ENCODE assay signal across 14 mouse cellular contexts in genomic region chr2:32382689-32383088, GRCm38 (mm10). TPM values are rescaled to one million over a fixed set of nuclear protein-coding genes. Genes with fewer than 3 reads are reported as not detected.
DNase-seq lines count a peak whose midpoint lies in the region; ATAC-seq and TF ChIP-seq lines count a peak whose summit lies in the region.
"Had no signal": no experiment of that assay in that cellular context is flagged by ENCODE, and none has a peak within 500 bp of the region (broad histone marks: within the 10 kb centered on the region; RNA-seq: fewer than 3 reads in every experiment).

No protein-coding gene starts in this region.

- H3K9me3 ChIP-seq in heart, embryonic 15.5 days (replicated peaks) = no peaks in the 10 kb centered on the region
- H3K9me3 ChIP-seq in liver, embryonic 13.5 days (replicated peaks) = no peaks in the 10 kb centered on the region
- no peaks in the 10 kb centered on the region for H3K9me3 ChIP-seq in liver, embryonic 11.5 days (ENCODE audit: control insufficient read depth, low read length)
- H3K9me3 ChIP-seq in intestine, postnatal 0 days (ENCODE audit: control insufficient read depth) = no peaks in the 10 kb centered on the region
- no peaks in the 10 kb centered on the region for H3K9me3 ChIP-seq in limb, embryonic 15.5 days
- H3K9me3 ChIP-seq: embryonic facial prominence, embryonic 12.5 days had no signal

- H3K4me1 ChIP-seq in heart, embryonic 15.5 days (replicated peaks) = peaks cover 11% of the 10 kb centered on the region
- H3K4me1 ChIP-seq in liver, embryonic 13.5 days (replicated peaks) = peaks cover 30% of the 10 kb centered on the region
- peaks cover 5% of the 10 kb centered on the region for H3K4me1 ChIP-seq in liver, embryonic 11.5 days (replicated peaks; ENCODE audit: control insufficient read depth, insufficient read depth, low read length)
- H3K4me1 ChIP-seq in intestine, postnatal 0 days (replicated peaks; ENCODE audit: control insufficient read depth, insufficient read depth, low read length) = 0 out of 2 replicates have a peak, but pooled peaks cover 4% of the 10 kb centered on the region
- H3K4me1 ChIP-seq in limb, embryonic 15.5 days = peaks cover 17% of the 10 kb centered on the region

- H3K9ac ChIP-seq in heart, embryonic 15.5 days = no peak overlapping the region
- no peak overlapping the region for H3K9ac ChIP-seq in liver, embryonic 13.5 days
- H3K9ac ChIP-seq in liver, embryonic 11.5 days (ENCODE audit: low read depth, low read length) = no peak overlapping the region
- H3K9ac ChIP-seq in intestine, postnatal 0 days (ENCODE audit: low read depth, low read length) = no peak overlapping the region
- H3K9ac ChIP-seq in limb, embryonic 15.5 days = no peak overlapping the region

- intact Hi-C loops in heart, postnatal 10 days (cut with DNase I) = no loop called here

- H3K4me3 ChIP-seq in heart, embryonic 15.5 days = no peak overlapping the region
- H3K4me3 ChIP-seq in liver, embryonic 13.5 days (replicated peaks) = peak overlapping the region; percentile 76; the same call in 1 of the 2 replicates
- H3K4me3 ChIP-seq in liver, embryonic 11.5 days (ENCODE audit: low read depth, low read length) = no peak overlapping the region
- no peak overlapping the region for H3K4me3 ChIP-seq in intestine, postnatal 0 days (ENCODE audit: low read depth, low read length)
- peak overlapping the region; percentile 61; the same call in 1 of the 2 replicates for H3K4me3 ChIP-seq in limb, embryonic 15.5 days

- ATAC-seq in heart, embryonic 15.5 days (replicated peaks; ENCODE audit: insufficient number of reproducible peaks, insufficient read depth, low FRiP score, low read depth) = no peak
- ATAC-seq in liver, embryonic 13.5 days (ENCODE audit: low read depth) = no peak
- ATAC-seq in liver, embryonic 11.5 days (replicated peaks; ENCODE audit: low FRiP score) = no peak
- ATAC-seq in intestine, postnatal 0 days = no peak
- ATAC-seq in limb, embryonic 15.5 days (ENCODE audit: insufficient number of reproducible peaks, low FRiP score, low TSS enrichment, low read depth) = no peak

- no peak overlapping the region for H3K27ac ChIP-seq in heart, embryonic 15.5 days
- H3K27ac ChIP-seq in liver, embryonic 13.5 days = no peak overlapping the region
- H3K27ac ChIP-seq in liver, embryonic 11.5 days (ENCODE audit: low read depth, low read length) = no peak overlapping the region
- H3K27ac ChIP-seq in intestine, postnatal 0 days (ENCODE audit: low read depth, low read length) = no peak overlapping the region
- H3K27ac ChIP-seq in limb, embryonic 15.5 days = no peak overlapping the region
- H3K27ac ChIP-seq: embryonic facial prominence, embryonic 12.5 days had no signal

- WGBS in heart, embryonic 15.5 days = 77% methylated on average over 2 of the region's 2 CpGs
- WGBS in liver, embryonic 13.5 days (ENCODE audit: insufficient replicate concordance) = 71% methylated on average over 2 of the region's 2 CpGs
- WGBS in liver, embryonic 11.5 days = 70% methylated on average over 2 of the region's 2 CpGs
- WGBS in intestine, postnatal 0 days = 78% methylated on average over 2 of the region's 2 CpGs
- 78% methylated on average over 2 of the region's 2 CpGs for WGBS in limb, embryonic 15.5 days

- peaks cover 17% of the 10 kb centered on the region for H3K36me3 ChIP-seq in heart, embryonic 15.5 days
- peaks cover 23% of the 10 kb centered on the region for H3K36me3 ChIP-seq in liver, embryonic 13.5 days
- H3K36me3 ChIP-seq in liver, embryonic 11.5 days (ENCODE audit: control insufficient read depth, insufficient read depth, low read length) = peaks cover 13% of the 10 kb centered on the region
- peaks cover 16% of the 10 kb centered on the region for H3K36me3 ChIP-seq in intestine, postnatal 0 days (ENCODE audit: control insufficient read depth, insufficient read depth)
- H3K36me3 ChIP-seq in limb, embryonic 15.5 days = peaks cover 21% of the 10 kb centered on the region

- DNase-seq in heart, postnatal 10 days = no peak
- no peak for DNase-seq in liver, embryonic 13.5 days
- DNase-seq in liver, embryonic 11.5 days (ENCODE audit: low spot score) = no peak
- DNase-seq in urinary bladder, postnatal 25 days (ENCODE audit: low spot score) = no peak
- DNase-seq: cerebellum, adult 18-20 months; heart, adult 2 months; kidney, postnatal 25 days; right cerebral cortex, postnatal 14 days had no signal

- no peak for TF ChIP-seq CTCF in intestine, postnatal 0 days (IDR thresholded peaks at IDR 0.05; ENCODE audit: low read depth)

- H3K4me2 ChIP-seq in heart, embryonic 15.5 days = peak overlapping the region; percentile 91; the same call in 1 of the 2 replicates
- peak overlapping the region; percentile 99; the same call in 1 of the 2 replicates for H3K4me2 ChIP-seq in liver, embryonic 13.5 days
- no peak overlapping the region for H3K4me2 ChIP-seq in liver, embryonic 11.5 days
- H3K4me2 ChIP-seq in intestine, postnatal 0 days (replicated peaks; ENCODE audit: low read depth) = peak overlapping the region; percentile 82; the same call in 1 of the 2 replicates
- H3K4me2 ChIP-seq in limb, embryonic 15.5 days = no peak overlapping the region

- H3K27me3 ChIP-seq in heart, embryonic 15.5 days = peaks cover 7% of the 10 kb centered on the region; the same call in 1 of the 2 replicates
- peaks cover 20% of the 10 kb centered on the region for H3K27me3 ChIP-seq in liver, embryonic 13.5 days
- H3K27me3 ChIP-seq in liver, embryonic 11.5 days (replicated peaks; ENCODE audit: control insufficient read depth, insufficient read depth, low read length) = no peaks in the 10 kb centered on the region; the same call in 1 of the 2 replicates
- H3K27me3 ChIP-seq in intestine, postnatal 0 days (replicated peaks; ENCODE audit: control insufficient read depth, insufficient read depth, low read length) = no peaks in the 10 kb centered on the region
- no peaks in the 10 kb centered on the region for H3K27me3 ChIP-seq in limb, embryonic 15.5 days

RNA-seq across cellular contexts. Expression of gene 1110008P14Rik, which starts 1.0 kb away (rescaled TPM):
- polyA plus RNA-seq in heart, embryonic 15.5 days (2015; fragmentation: Nextera tagmentation; extraction: Ambion mirVana) = 43.9 and 46.0 TPM in 2 replicates
- total RNA-seq in heart, postnatal 10 days (2021) = 10 to 100 TPM; 52.7 to 57.4 TPM
- 35.3 and 39.2 TPM in 2 replicates for polyA plus RNA-seq in liver, embryonic 13.5 days (2015; fragmentation: Nextera tagmentation; extraction: Ambion mirVana)
- 36.2 and 39.7 TPM in 2 replicates for polyA plus RNA-seq in liver, embryonic 11.5 days (2014; fragmentation: Nextera tagmentation; extraction: Ambion mirVana)
- 95.0 and 100 TPM in 2 replicates for polyA plus RNA-seq in intestine, postnatal 0 days (2015; fragmentation: Nextera tagmentation; extraction: Ambion mirVana)
- polyA plus RNA-seq in limb, embryonic 15.5 days (2015; fragmentation: Nextera tagmentation; extraction: Ambion mirVana) = 58.0 and 67.7 TPM in 2 replicates

RNA-seq across cellular contexts. Expression of gene Lcn2, which starts 5.4 kb away (rescaled TPM):
- polyA plus RNA-seq in heart, embryonic 15.5 days (2015; fragmentation: Nextera tagmentation; extraction: Ambion mirVana) = 2.2 and 2.8 TPM in 2 replicates
- 1 to 10 TPM; 4.2 to 7.1 TPM for total RNA-seq in heart, postnatal 10 days (2021)
- polyA plus RNA-seq in liver, embryonic 13.5 days (2015; fragmentation: Nextera tagmentation; extraction: Ambion mirVana) = 18.0 and 22.8 TPM in 2 replicates
- 8.0 and 9.9 TPM in 2 replicates for polyA plus RNA-seq in liver, embryonic 11.5 days (2014; fragmentation: Nextera tagmentation; extraction: Ambion mirVana)
- 4.8 and 5.4 TPM in 2 replicates for polyA plus RNA-seq in intestine, postnatal 0 days (2015; fragmentation: Nextera tagmentation; extraction: Ambion mirVana)
- 3.2 and 3.9 TPM in 2 replicates for polyA plus RNA-seq in limb, embryonic 15.5 days (2015; fragmentation: Nextera tagmentation; extraction: Ambion mirVana)
- total RNA-seq: ES-E14 had no signal
- polyA plus RNA-seq: limb, embryonic 11.5 days had no signal

RNA-seq across cellular contexts. Expression of gene Ptges2, which starts 13.0 kb away (rescaled TPM):
- 38.2 and 41.8 TPM in 2 replicates for polyA plus RNA-seq in heart, embryonic 15.5 days (2015; fragmentation: Nextera tagmentation; extraction: Ambion mirVana)
- total RNA-seq in heart, postnatal 10 days (2021) = 10 to 100 TPM; 63.4 to 70.0 TPM
- 14.1 and 15.5 TPM in 2 replicates for polyA plus RNA-seq in liver, embryonic 13.5 days (2015; fragmentation: Nextera tagmentation; extraction: Ambion mirVana)
- 23.0 and 23.6 TPM in 2 replicates for polyA plus RNA-seq in liver, embryonic 11.5 days (2014; fragmentation: Nextera tagmentation; extraction: Ambion mirVana)
- 47.3 and 49.4 TPM in 2 replicates for polyA plus RNA-seq in intestine, postnatal 0 days (2015; fragmentation: Nextera tagmentation; extraction: Ambion mirVana)
- polyA plus RNA-seq in limb, embryonic 15.5 days (2015; fragmentation: Nextera tagmentation; extraction: Ambion mirVana) = 24.9 and 26.0 TPM in 2 replicates

RNA-seq across cellular contexts. Expression of gene Dnm1, which starts 29.6 kb away (rescaled TPM):
- polyA plus RNA-seq in heart, embryonic 15.5 days (2015; fragmentation: Nextera tagmentation; extraction: Ambion mirVana) = 1.9 and 5.4 TPM in 2 replicates
- total RNA-seq in heart, postnatal 10 days (2021) = 10 to 100 TPM; 10.0 to 12.5 TPM
- 0.65 and 0.81 TPM in 2 replicates for polyA plus RNA-seq in liver, embryonic 13.5 days (2015; fragmentation: Nextera tagmentation; extraction: Ambion mirVana)
- 9.3 and 10.0 TPM in 2 replicates for polyA plus RNA-seq in liver, embryonic 11.5 days (2014; fragmentation: Nextera tagmentation; extraction: Ambion mirVana)
- 23.5 and 30.0 TPM in 2 replicates for polyA plus RNA-seq in intestine, postnatal 0 days (2015; fragmentation: Nextera tagmentation; extraction: Ambion mirVana)
- 20.5 and 26.6 TPM in 2 replicates for polyA plus RNA-seq in limb, embryonic 15.5 days (2015; fragmentation: Nextera tagmentation; extraction: Ambion mirVana)

RNA-seq across cellular contexts. Expression of gene Ciz1, which starts 30.6 kb away (rescaled TPM):
- polyA plus RNA-seq in heart, embryonic 15.5 days (2015; fragmentation: Nextera tagmentation; extraction: Ambion mirVana) = 30.9 and 46.0 TPM in 2 replicates
- total RNA-seq in heart, postnatal 10 days (2021) = 10 to 100 TPM; 37.4 to 39.3 TPM
- polyA plus RNA-seq in liver, embryonic 13.5 days (2015; fragmentation: Nextera tagmentation; extraction: Ambion mirVana) = 14.8 and 21.1 TPM in 2 replicates
- polyA plus RNA-seq in liver, embryonic 11.5 days (2014; fragmentation: Nextera tagmentation; extraction: Ambion mirVana) = 45.5 and 45.8 TPM in 2 replicates
- 20.1 and 20.7 TPM in 2 replicates for polyA plus RNA-seq in intestine, postnatal 0 days (2015; fragmentation: Nextera tagmentation; extraction: Ambion mirVana)
- 42.7 and 46.2 TPM in 2 replicates for polyA plus RNA-seq in limb, embryonic 15.5 days (2015; fragmentation: Nextera tagmentation; extraction: Ambion mirVana)

Comparison
In these comparisons a context has a peak if more than half of its experiments do, and no peak if none do; other contexts are left out.
1. H3K4me2 ChIP-seq: peak in heart, embryonic 15.5 days (single experiment), liver, embryonic 13.5 days (single experiment) and intestine, postnatal 0 days (single experiment); none in liver, embryonic 11.5 days (single experiment) and limb, embryonic 15.5 days (single experiment).
2. H3K4me3 ChIP-seq: peak in liver, embryonic 13.5 days (single experiment) and limb, embryonic 15.5 days (single experiment); none in heart, embryonic 15.5 days (single experiment), liver, embryonic 11.5 days (single experiment) and intestine, postnatal 0 days (single experiment).